Mouse (Mus musculus) small intestine, adult 2 months (tissue): Measurements from ENCODE around the gene Arhgef40. TPM values are rescaled to one million over a fixed set of nuclear protein-coding genes. Genes with fewer than 3 reads are reported as not detected.

Experiments used
- H3K27ac ChIP-seq: fragments of 200-500 bp; 2 replicates; pipeline ENCODE4 v1.5.1; 2012; ENCODE audit warnings: low read depth, low read length, control low read depth, inconsistent platforms; ENCODE audit not compliant: insufficient read depth
- H3K27me3 ChIP-seq: fragments of 200-500 bp; 2 replicates; pipeline ENCODE4 v1.6.1; 2012; ENCODE audit warnings: mild to moderate bottlenecking, moderate library complexity, low read length, inconsistent platforms; ENCODE audit not compliant: control insufficient read depth, insufficient read depth
- H3K36me3 ChIP-seq: fragments of 200-500 bp; 2 replicates; pipeline ENCODE4 v1.6.1; 2012; ENCODE audit warnings: mild to moderate bottlenecking, low read length, control low read depth, inconsistent platforms; ENCODE audit not compliant: control insufficient read depth, insufficient read depth
- H3K4me1 ChIP-seq: fragments of 200-500 bp; 2 replicates; pipeline ENCODE4 v1.6.1; 2012; ENCODE audit warnings: low read length, inconsistent platforms, mixed read lengths; ENCODE audit not compliant: control insufficient read depth, insufficient read depth, insufficient read length
- H3K4me3 ChIP-seq: fragments of 200-500 bp; 2 replicates; pipeline ENCODE4 v1.5.1; 2012; ENCODE audit warnings: low read depth, mild to moderate bottlenecking, control low read depth, inconsistent platforms, low read length, moderate library complexity
- CTCF ChIP-seq: fragments of 200-500 bp; IDR thresholded peaks from 2 replicates; pipeline ENCODE4 v1.5.1; 2012; ENCODE audit warnings: low read depth, mild to moderate bottlenecking, control low read depth, inconsistent platforms, low read length, moderate library complexity, mixed read lengths; ENCODE audit not compliant: insufficient replicate concordance, insufficient read length; ENCODE audit errors: extremely low read depth
- POLR2A ChIP-seq: fragments of 200-500 bp; IDR thresholded peaks from 2 replicates; pipeline ENCODE4 v1.6.1; 2012; ENCODE audit warnings: low read depth, mild to moderate bottlenecking, control low read depth, inconsistent platforms, low read length, moderate library complexity
- WGBS: fragments of 180-500 bp; shearing (Covaris S2); methylation state at CpG from one replicate; pipeline ENCODE4 v1.1.7; 2018; 5-methylcytosine and 5-hydroxymethylcytosine counted together
- polyA plus RNA-seq: library from polyadenylated mRNA; depleted of rRNA; stranded (reverse); fragments of >200 nt; gene quantifications from 2 replicates; pipeline ENCODE4 v1.2.3, GENCODE M21; 2012

The Arhgef40 gene
- polyA plus RNA-seq, 1 experiment, result 19.1 TPM

DNA sequence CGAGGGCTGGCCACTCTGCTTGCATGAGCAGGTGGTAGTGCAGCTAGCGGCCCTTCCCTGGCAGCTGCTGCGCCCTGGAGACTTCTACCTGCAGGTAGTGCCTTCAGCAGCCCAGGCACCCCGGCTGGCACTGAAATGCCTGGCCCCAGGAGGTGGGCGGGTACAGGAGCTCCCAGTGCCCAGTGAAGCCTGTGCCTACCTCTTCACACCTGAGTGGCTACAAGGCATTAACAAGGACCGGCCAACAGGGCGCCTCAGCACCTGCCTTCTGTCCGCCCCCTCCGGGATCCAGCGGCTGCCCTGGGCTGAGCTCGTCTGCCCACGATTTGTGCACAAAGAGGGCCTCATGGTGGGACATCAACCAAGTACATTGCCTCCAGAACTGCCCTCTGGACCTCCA lies 4.2 kb downstream of the Arhgef40 start:
- Histone ChIP-seq H3K27me3 (0 out of 2 replicates have a peak, but pooled peaks cover 8% of the 10 kb centered on the region), H3K4me1 (peaks cover 5% of the 10 kb centered on the region), H3K4me3 (no peak overlapping the region), H3K27ac (no peak overlapping the region), H3K36me3 (no peaks in the 10 kb centered on the region)
- 85% methylated on average over 12 of the region's 12 CpGs for WGBS
- no peak for TF ChIP-seq CTCF

DNA sequence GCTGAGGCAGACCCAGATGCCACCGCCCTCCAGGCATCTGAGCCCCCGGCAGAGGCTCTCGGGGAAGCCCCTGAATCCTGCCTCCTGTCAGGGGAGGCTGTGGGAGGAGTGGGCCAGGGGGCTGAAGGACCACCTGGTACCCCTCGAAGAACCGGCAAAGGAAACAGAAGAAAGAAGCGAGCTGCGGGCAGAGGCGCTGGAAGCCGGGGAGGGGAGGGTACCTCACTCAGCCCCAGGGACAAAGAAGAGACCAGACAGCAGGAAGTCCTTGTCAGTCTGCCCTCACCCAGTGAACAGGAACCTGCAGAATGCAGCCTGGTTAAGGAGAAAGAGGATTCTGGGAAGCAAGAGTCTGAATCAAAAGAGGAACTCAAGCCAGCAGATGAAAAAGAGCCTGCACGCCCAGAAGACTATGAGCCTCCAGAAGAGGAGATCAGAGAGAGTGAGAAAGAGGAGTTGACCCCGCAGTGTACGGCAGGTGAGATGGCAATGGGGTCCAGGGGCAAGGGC lies 5.0 kb downstream of the Arhgef40 start:
- no peak for TF ChIP-seq POLR2A
- no peak for TF ChIP-seq CTCF
- H3K27me3 ChIP-seq, result 0 out of 2 replicates have a peak, but pooled peaks cover 4% of the 10 kb centered on the region
- H3K27ac ChIP-seq, result no peak overlapping the region
- 81% methylated on average over 12 of the region's 12 CpGs for WGBS
- H3K4me1 ChIP-seq, result no peaks in the 10 kb centered on the region; the same call in 1 of the 2 replicates
- H3K4me3 ChIP-seq, result no peak overlapping the region
- no peaks in the 10 kb centered on the region for H3K36me3 ChIP-seq

- Histone ChIP-seq H3K4me3 (no peak overlapping the region), H3K4me1 (no peaks in the 10 kb centered on the region), H3K27ac (no peak overlapping the region), H3K36me3 (no peaks in the 10 kb centered on the region), H3K27me3 (no peaks in the 10 kb centered on the region)
- TF ChIP-seq POLR2A, result no peak
- no peak for TF ChIP-seq CTCF
- WGBS, result 88% methylated on average over 4 of the region's 4 CpGs
These were observed 9.9 kb downstream of the Arhgef40 start for GRCm38 (mm10) chr14:51994453-51994852.

- Histone ChIP-seq H3K27me3 (no peaks in the 10 kb centered on the region), H3K4me3 (no peak overlapping the region), H3K27ac (no peak overlapping the region), H3K4me1 (no peaks in the 10 kb centered on the region), H3K36me3 (no peaks in the 10 kb centered on the region)
- WGBS, result 54% methylated on average over 12 of the region's 12 CpGs
- no peak for TF ChIP-seq POLR2A
- TF ChIP-seq CTCF, result no peak
These were observed 10.8 kb downstream of the Arhgef40 start for GRCm38 (mm10) chr14:51995219-51995871.

GRCm38 (mm10) chr14:51996231-51996841 lies 11.8 kb downstream of the Arhgef40 start:
- WGBS, result 82% methylated on average over 13 of the region's 13 CpGs
- no peaks in the 10 kb centered on the region for H3K36me3 ChIP-seq
- no peak overlapping the region for H3K4me3 ChIP-seq
- TF ChIP-seq CTCF (peak; percentile 18; the same call in 1 of the 2 replicates), POLR2A (no peak)
- no peaks in the 10 kb centered on the region for H3K4me1 ChIP-seq
- H3K27me3 ChIP-seq, result no peaks in the 10 kb centered on the region
- no peak overlapping the region for H3K27ac ChIP-seq

GRCm38 (mm10) chr14:51996866-51997265 lies 12.3 kb downstream of the Arhgef40 start:
- Histone ChIP-seq H3K27ac (no peak overlapping the region), H3K4me3 (no peak overlapping the region), H3K4me1 (no peaks in the 10 kb centered on the region), H3K27me3 (no peaks in the 10 kb centered on the region), H3K36me3 (no peaks in the 10 kb centered on the region)
- TF ChIP-seq POLR2A, result no peak
- TF ChIP-seq CTCF, result no peak
- WGBS, result 69% methylated on average over 17 of the region's 17 CpGs

DNA sequence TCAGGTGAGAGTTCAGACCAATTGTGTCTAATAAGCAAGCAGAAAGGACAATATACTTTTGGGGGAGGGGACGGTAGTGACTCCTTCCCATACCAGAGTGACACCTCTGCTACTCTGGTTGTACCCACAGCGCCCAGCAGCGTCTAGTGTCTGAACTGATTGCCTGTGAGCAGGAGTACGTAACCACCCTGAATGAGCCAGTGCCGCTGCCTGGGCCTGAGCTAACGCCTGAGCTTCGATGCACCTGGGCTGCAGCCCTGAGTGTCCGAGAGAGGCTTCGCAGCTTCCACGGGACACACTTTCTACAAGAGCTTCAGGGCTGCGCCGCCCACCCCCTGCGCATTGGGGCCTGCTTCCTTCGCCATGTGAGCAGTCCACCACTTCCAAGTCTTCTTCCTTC lies 13.0 kb downstream of the Arhgef40 start:
- 93% methylated on average over 14 of the region's 14 CpGs for WGBS
- peaks cover 3% of the 10 kb centered on the region; the same call in 1 of the 2 replicates for H3K36me3 ChIP-seq

More for the DNA sequence above, 13.0 kb downstream of the Arhgef40 start:
- H3K4me3 ChIP-seq, result no peak overlapping the region
- H3K27me3 ChIP-seq, result no peaks in the 10 kb centered on the region
- H3K4me1 ChIP-seq, result no peaks in the 10 kb centered on the region
- no peak for TF ChIP-seq CTCF
- H3K27ac ChIP-seq, result no peak overlapping the region
